Mouse (Mus musculus): ENCODE measurements at regions not wholly inside any gene's neighbourhood (a gene's known extent, or its start where the extent isn't known, plus 50 kb on each side); places are given as distances from the start of the nearest gene placed in this dataset.

GRCm38 (mm10) chr8:46390431-46390830 lies 80.4 kb upstream of the Acsl1 start:
- TF ChIP-seq MAFK (IDR thresholded peaks at IDR 0.05; ENCODE audit: insufficient read depth, low read depth, low read length) (no peak), ZNF384 (IDR thresholded peaks at IDR 0.05; ENCODE audit: low read depth, low read length) (no peak), ZC3H11A (IDR thresholded peaks at IDR 0.05; ENCODE audit: borderline replicate concordance, low read depth, low read length) (no peak)

Measured in ES-E14 (cell line).